Mouse (Mus musculus): ENCODE measurements at regions not wholly inside any gene's neighbourhood (a gene's known extent, or its start where the extent isn't known, plus 50 kb on each side); places are given as distances from the start of the nearest gene placed in this dataset.
A peak's percentile ranks its signal among the peaks of the same experiment; 100 is the strongest.

- peak; percentile 56 for DNase-seq (ENCODE audit: low read depth)
These were observed 383.8 kb upstream of the Klra1 start for GRCm38 (mm10) chr6:130770476-130770875.

Measured in 416B (cell line).